Mouse (Mus musculus) layer of hippocampus, postnatal 25 days (tissue): Measurements from ENCODE around the gene Rpp25l. TPM values are rescaled to one million over a fixed set of nuclear protein-coding genes. Genes with fewer than 3 reads are reported as not detected.

ENCODE experiments used
- DNase-seq, 2 experiments: peaks; one replicate each; pipeline ENCODE4 v3.0.0; 2022; ENCODE audit warnings: mixed read lengths in 2 of 2, low spot score in 1 of 2; ENCODE audit errors: extremely low spot score in 1 of 2
- total RNA-seq, 2 experiments: library from RNA; stranded (reverse); gene quantifications; 2 replicates each; pipeline ENCODE4 v1.2.3; 2021

Gene Rpp25l
- 10 to 100 TPM; 27.7 to 33.6 TPM for total RNA-seq

- DNase-seq, result peak; percentile 73 to 87
Measured at GRCm38 (mm10) chr4:41713197-41714067, at the start of gene Rpp25l. Rpp25l (minus strand) TSS chr4:41713534.

DNA sequence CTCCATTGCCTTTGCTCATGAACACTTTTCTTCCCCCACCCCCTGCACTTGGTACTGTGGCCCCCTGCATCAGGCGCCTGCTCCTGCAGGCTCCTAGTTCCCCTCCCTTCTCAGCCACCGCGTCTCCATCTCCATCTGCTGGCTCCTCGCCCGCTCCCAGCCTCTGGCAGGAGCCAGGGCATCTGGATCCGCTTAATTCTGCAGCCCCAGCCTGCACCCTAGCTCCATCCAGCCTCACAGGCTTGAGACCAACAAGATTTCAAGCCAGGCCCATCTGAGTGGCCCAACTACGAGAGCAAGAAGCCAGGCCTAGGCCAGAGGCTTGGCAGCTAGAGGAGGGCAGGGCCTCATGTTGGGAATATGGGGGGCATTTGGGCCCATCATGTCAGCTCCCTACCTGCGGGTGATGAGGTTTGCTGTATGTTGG lies 49.4 kb upstream of the Rpp25l start:
- DNase-seq, result peak in 1 of 2 experiments; percentile 44

DNA sequence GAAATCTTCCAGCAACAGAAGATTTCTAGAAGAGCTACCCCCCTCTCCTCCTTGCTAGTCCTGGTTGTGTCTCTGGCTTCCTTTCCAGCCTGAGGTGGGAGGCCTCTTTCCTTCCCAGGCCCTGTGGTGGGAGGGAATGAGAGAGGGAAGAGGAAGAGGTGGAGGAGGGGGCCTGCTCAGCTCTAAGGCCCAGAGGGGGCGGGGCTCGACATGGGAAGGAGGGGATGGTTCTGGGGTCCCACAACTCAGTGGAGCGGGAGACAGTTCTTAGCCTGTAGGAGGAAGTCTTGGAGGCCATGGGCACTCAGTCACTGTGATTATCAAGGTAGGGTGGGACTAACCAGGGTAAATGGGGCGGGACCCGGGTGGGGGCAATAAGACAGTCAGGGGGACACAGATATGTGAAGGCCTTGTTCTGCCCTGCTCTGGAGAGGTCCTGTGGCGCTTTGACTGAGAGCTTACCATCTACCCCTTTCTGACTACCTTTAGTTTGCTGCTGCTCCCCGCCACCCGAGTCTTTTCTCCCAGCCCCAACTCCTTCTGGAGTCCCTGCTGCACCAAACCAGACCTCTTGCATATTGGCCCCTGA lies 48.9 kb upstream of the Rpp25l start:
- DNase-seq, result no peak

GRCm38 (mm10) chr4:41761680-41762079 lies 48.3 kb upstream of the Rpp25l start:
- no peak for DNase-seq

DNA sequence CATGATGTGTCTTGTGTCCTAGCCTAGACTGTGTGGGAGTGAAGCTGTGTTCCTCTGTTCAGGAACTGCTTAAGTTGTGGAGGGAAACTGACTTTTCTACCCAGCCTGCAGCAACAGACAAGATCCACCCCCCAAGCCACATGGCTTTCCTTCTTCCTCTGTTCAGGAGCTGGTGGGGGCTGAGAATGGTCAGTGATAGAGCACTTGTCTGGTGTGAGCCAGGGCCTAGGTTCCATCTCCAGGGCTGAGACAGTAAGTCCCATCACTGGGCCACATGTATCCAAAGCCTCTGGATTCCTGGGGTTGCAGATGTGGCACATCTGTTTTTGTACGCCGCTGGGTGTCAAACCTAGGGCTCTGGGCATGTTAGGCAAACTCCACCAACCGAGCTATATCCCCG lies 47.6 kb upstream of the Rpp25l start:
- DNase-seq, result no peak

DNA sequence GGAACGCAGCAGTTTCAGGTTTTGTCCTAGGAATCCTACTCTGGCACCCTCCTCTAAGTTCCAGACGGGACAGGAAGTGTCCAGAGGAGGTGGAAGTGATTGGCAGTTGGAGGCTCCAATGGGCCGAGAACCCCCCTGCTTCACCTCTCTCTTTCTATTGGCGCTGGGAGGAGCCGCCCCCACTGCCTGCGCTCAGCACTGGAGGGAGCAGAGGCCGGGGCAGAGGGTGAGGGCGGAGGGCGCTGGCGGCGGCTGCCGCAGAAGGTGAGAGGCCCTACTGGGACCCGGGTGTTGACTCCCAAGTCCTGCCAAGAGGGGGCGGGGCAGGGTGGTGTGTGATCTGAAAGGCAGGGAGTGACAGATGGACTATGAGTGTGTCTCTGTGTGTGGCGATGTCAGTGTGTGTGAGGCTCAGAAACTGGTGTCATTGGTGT lies 47.0 kb upstream of the Rpp25l start:
- DNase-seq, result peak; percentile 44 to 52

DNA sequence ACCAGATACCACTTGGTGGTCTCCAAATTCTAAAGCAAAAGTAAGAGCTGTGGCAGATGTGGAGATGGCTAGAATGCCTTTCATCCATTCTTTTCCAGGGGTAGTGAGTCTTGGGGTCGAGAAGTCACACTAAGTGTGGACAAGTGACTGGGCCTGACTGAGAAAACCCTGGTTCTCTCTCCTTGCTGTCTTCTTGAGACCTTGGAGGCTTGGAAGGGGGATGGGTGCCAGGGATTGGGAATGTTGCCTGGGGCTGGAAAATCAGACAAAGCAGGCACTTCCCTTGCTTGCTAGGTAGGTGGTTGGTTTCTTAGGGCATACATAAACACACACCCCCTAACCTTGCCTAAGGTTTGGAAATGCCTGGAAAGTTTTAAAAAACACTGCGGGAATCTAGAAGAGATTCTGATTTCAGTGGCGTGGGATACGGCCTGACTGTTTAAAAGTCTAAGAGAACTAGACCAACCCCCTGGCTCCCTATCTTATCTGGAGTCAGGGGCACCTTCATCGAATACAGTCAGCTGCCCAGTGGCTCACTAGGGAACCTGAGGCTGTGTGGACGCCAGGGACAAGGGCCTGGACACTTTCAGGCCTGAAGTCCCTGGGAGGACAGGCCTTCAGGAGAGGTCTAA lies 46.4 kb upstream of the Rpp25l start:
- no peak for DNase-seq

DNA sequence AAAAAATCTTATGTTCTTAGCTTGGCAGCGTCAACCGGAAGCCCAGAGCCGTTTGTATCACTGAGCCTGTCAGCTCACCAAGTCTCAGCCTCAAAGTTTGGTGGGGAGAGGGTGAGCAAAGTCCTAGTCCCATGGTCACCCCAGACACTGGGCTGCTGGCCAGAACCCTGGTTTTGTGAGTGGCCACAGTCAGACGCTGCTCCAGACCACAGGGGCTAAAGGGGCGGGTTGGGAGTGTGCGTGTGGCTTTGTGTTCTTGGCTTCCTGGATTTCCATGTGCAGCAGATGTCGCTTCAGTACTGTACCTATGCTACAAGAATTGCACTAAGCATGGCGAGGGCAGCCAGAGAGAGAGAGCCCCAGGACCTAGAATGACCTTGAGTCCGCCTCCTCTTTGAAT lies 45.9 kb upstream of the Rpp25l start:
- DNase-seq, result no peak

GRCm38 (mm10) chr4:41758701-41759100 lies 45.4 kb upstream of the Rpp25l start:
- no peak for DNase-seq

- DNase-seq, result no peak
Measured at GRCm38 (mm10) chr4:41758021-41758420, 44.7 kb upstream of the Rpp25l start.

GRCm38 (mm10) chr4:41757321-41757720 lies 44.0 kb upstream of the Rpp25l start:
- no peak for DNase-seq

- no peak for DNase-seq
Measured at GRCm38 (mm10) chr4:41756440-41756839, 43.1 kb upstream of the Rpp25l start.

DNA sequence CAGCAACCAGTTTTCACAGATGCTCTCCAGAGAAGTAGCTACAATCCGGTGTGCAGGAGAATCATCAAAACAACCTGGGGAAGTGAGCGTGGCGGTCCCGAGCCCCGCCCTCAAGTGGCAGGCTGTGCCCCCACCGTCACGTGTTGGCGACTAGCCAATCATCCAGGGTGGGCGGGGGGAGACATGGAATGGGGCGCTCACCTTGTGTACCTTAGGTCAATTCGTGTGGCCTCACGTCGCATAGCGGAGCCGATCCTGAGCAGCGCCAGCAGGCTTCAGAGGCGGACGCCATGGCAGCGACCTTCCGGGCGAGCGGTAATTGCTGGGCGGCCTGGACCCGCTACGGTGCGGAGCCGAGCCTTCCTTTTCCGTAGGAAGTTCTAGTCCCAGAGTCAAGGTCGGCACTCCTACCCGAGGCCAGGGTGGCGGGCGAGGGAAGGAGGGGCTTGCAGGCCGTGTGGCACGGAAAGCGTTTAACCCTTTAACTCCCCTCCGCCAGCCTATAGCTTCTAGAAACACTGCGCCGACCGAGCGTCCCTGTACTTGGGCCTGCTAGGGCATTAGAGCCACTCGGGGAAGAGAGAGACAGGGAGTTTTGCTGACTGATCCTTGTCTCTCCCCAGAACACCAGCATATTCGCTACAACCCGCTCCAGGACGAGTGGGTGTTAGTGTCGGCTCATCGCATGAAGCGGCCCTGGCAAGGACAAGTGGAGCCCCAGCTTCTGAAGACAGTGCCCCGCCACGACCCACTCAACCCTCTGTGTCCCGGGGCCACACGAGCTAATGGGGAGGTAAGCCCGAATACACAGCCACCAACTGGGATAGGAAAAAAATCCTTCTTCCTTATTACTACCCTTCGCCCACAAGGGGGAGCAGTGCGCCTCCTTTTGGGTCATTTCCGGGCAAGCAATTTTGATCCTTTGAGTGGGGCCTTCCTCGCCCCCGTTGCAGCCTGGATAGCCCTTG lies 42.3 kb upstream of the Rpp25l start, which contains the start of gene Sigmar1:
TSS of gene Sigmar1 (minus strand) at position 820 of the 968 bp plus-strand sequence.
- peak; percentile 75 to 79 for DNase-seq

GRCm38 (mm10) chr4:41754797-41755337 lies 41.5 kb upstream of the Rpp25l start, which contains the start of gene Galt:
Galt (plus strand) TSS chr4:41755228.
- no peak for DNase-seq

- DNase-seq, result no peak
Measured at GRCm38 (mm10) chr4:41745021-41745420, 31.7 kb upstream of the Rpp25l start.

DNA sequence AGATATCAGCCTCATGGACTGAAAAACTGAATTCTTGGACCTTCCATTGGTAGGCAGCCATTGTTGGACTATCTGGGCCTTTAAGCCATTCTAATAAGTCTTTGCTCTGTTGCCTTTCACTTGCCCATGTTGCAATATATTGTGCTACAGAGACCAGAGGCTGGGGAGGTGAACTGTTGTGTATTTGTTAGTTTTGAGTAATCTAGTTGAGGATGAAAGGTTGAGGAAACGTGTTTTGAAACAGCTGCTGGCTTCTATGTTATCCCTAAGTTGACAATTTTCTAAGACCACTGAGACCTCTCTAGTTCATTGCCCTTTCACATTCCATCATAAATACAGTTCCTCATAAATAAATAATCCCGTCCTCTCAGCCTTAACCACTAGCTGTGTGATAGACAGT lies 30.8 kb upstream of the Rpp25l start:
- DNase-seq, result no peak

- peak; percentile 79 to 85 for DNase-seq
Measured at GRCm38 (mm10) chr4:41741158-41741560, 27.8 kb upstream of the Rpp25l start.

DNA sequence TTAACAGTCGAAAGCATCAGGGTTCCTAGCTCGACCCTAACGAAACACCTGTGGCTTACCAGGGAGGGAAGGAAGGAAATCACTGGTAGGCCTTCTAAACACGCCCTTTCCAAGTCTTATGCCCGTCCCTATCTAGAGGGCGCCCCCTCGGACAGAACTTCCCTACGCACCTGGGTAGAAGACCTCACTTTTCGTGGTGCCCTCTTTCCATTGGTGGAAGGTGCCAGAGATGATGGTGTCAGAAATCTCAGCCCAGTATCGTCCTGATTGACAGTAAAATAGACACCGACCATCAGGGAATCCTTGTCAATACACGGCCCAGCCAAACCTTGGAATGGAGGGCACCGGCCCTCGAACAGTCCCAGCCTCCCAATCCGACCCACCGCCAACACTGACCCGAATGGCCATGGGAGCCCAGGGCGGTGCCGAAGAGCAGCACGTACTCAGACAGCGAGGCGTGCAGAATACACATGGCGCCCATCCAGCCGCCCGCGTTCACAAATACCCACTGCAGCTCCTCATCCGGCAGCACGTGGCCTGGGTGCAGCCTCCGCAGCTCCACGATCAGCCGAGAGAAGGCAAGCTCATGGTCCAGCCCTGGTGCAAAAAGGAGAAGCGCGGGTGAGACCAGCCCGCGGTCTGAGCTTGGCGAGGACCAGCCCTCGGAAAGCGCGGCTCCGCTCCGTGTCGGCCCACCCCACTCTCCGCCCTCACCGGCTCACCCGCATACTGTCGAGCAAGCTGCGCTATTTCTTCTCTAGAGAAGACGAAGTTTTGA lies 27.2 kb upstream of the Rpp25l start:
- peak; percentile 61 to 66 for DNase-seq

DNA sequence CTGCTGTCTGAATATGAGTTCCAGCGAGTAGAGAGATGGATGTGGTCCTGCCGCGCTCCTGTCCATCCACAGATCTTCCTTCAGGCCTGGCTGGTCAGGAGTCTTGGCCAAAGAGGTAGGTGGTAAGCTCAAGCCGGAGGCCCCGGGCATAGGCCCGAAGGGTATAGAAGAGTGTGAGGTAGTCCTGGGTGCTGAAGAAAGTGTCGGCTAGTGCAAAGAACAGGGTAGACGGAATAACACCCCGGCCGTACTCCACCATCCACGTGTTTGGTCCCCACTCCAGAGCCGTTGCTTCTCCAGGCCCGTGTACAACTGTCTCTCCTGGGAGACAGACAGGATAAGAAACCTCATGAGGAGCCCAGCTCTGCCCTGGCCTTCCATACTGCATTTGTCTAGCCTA lies 25.9 kb upstream of the Rpp25l start:
- no peak for DNase-seq
